Mouse (Mus musculus): ENCODE measurements around the gene Marveld3. TPM values are rescaled to one million over a fixed set of nuclear protein-coding genes. Genes with fewer than 3 reads are reported as not detected.
A peak's percentile ranks its signal among the peaks of the same experiment; 100 is the strongest.

Marveld3 gene
- polyA plus RNA-seq (2015; fragmentation: Nextera tagmentation; extraction: Ambion mirVana): 0.44 and 0.73 TPM in 2 replicates

GRCm38 (mm10) chr8:109961693-109962367 lies at the start of gene Marveld3:
TSS of gene Marveld3 (minus strand) at chr8:109962203.
- peak; percentile 50 for DNase-seq (ENCODE audit: low spot score)

- DNase-seq (ENCODE audit: low spot score): peak; percentile 34
Measured at GRCm38 (mm10) chr8:110010868-110011267, 48.9 kb upstream of the Marveld3 start.

GRCm38 (mm10) chr8:110008995-110009446 lies 47.0 kb upstream of the Marveld3 start:
- no peak for DNase-seq (ENCODE audit: low spot score)

GRCm38 (mm10) chr8:110008228-110008994 lies 46.4 kb upstream of the Marveld3 start:
- no peak for DNase-seq (ENCODE audit: low spot score)

- no peak for DNase-seq (ENCODE audit: low spot score)
Measured at GRCm38 (mm10) chr8:110006312-110007023, 44.5 kb upstream of the Marveld3 start.

GRCm38 (mm10) chr8:110004300-110004699 lies 42.3 kb upstream of the Marveld3 start:
- DNase-seq (ENCODE audit: low spot score): no peak

GRCm38 (mm10) chr8:110002953-110003352 lies 41.0 kb upstream of the Marveld3 start:
- peak; percentile 43 for DNase-seq (ENCODE audit: low spot score)

GRCm38 (mm10) chr8:109999974-110000373 lies 38.0 kb upstream of the Marveld3 start:
- no peak for DNase-seq (ENCODE audit: low spot score)

GRCm38 (mm10) chr8:109998066-109998465 lies 36.1 kb upstream of the Marveld3 start:
- no peak for DNase-seq (ENCODE audit: low spot score)

GRCm38 (mm10) chr8:109997381-109997780 lies 35.4 kb upstream of the Marveld3 start:
- DNase-seq (ENCODE audit: low spot score): no peak

GRCm38 (mm10) chr8:109992951-109993350 lies 30.9 kb upstream of the Marveld3 start:
- no peak for DNase-seq (ENCODE audit: low spot score)

- no peak for DNase-seq (ENCODE audit: low spot score)
Measured at GRCm38 (mm10) chr8:109992166-109992565, 30.2 kb upstream of the Marveld3 start.

GRCm38 (mm10) chr8:109990224-109990623 lies 28.2 kb upstream of the Marveld3 start, which contains the start of gene Tat:
TSS of gene Tat (plus strand) at chr8:109990437.
- DNase-seq (ENCODE audit: low spot score): no peak

GRCm38 (mm10) chr8:109989151-109989550 lies 27.1 kb upstream of the Marveld3 start:
- DNase-seq (ENCODE audit: low spot score): no peak

GRCm38 (mm10) chr8:109987776-109988175 lies 25.8 kb upstream of the Marveld3 start:
- no peak for DNase-seq (ENCODE audit: low spot score)

- peak; percentile 3 for DNase-seq (ENCODE audit: low spot score)
Measured at GRCm38 (mm10) chr8:109986384-109986783, 24.4 kb upstream of the Marveld3 start.

GRCm38 (mm10) chr8:109983944-109984343 lies 21.9 kb upstream of the Marveld3 start:
- no peak for DNase-seq (ENCODE audit: low spot score)

GRCm38 (mm10) chr8:109982386-109983105 lies 20.5 kb upstream of the Marveld3 start:
- peak; percentile 35 for DNase-seq (ENCODE audit: low spot score)

- no peak for DNase-seq (ENCODE audit: low spot score)
Measured at GRCm38 (mm10) chr8:109979339-109979738, 17.3 kb upstream of the Marveld3 start.

- DNase-seq (ENCODE audit: low spot score): no peak
Measured at GRCm38 (mm10) chr8:109972901-109973300, 10.9 kb upstream of the Marveld3 start.

- DNase-seq (ENCODE audit: low spot score): peak; percentile 56
Measured at GRCm38 (mm10) chr8:109970323-109970722, 8.3 kb upstream of the Marveld3 start.

Data from thymus, postnatal 0 days (tissue).